Mouse (Mus musculus) adrenal gland, postnatal 4 days (tissue): ENCODE results near the gene Slc51a. TPM values are rescaled to one million over a fixed set of nuclear protein-coding genes. Genes with fewer than 3 reads are reported as not detected.

Experiments used
- DNase-seq, 2 experiments: peaks; one replicate each; pipeline ENCODE4 v3.0.0; 2021 to 2022; ENCODE audit warnings: low spot score in 2 of 2, mixed read lengths in 2 of 2
- total RNA-seq, 2 experiments: library from RNA; stranded (reverse); gene quantifications; 2 replicates each; pipeline ENCODE4 v1.2.3; 2021

The Slc51a gene
- total RNA-seq, 2 experiments from 2014 or later = 1.4 TPM; not detected in 1

- no peak for DNase-seq
Measured at GRCm38 (mm10) chr16:32434066-32434465, 53.6 kb downstream of the Slc51a start.

DNA sequence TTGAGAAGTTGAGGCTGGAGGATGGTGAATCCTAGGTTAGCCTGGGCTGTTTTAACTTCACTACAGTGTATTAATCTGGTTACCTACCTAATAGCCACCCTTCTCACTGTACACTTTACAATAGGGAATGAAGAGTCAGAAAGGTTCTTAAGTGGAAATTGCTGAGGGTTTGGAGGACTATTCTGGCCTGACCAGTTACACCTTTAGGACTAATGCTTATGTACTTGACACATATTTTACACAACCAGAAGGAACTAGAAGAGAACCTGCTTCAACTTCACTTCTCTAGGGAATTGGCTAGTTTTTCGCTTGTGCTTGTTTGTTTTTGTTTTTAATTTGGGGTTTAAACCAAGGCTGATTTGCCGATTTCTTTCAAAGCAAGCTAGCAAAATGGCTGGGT is 54.5 kb downstream of the Slc51a start:
- DNase-seq = no peak

DNA sequence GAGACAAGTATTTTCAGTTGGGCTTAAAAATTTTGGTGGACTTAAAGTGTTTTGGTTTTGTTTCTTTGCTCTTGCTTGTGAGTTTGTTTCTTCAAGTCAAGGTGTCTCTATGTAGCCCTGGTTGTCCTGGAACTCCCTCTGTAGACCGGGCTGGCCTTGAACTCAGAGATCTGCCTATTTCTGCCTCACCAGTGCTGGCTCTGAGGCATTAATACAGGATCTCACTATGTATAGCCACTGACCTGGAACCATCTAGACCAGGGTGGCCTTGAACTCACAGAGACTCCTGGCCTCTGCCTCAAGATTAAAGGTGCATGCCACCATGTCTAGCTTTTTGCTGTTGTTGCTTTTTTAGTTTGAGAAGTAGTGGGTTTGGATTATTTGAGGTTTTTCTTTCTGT is 55.8 kb downstream of the Slc51a start:
- no peak for DNase-seq

DNA sequence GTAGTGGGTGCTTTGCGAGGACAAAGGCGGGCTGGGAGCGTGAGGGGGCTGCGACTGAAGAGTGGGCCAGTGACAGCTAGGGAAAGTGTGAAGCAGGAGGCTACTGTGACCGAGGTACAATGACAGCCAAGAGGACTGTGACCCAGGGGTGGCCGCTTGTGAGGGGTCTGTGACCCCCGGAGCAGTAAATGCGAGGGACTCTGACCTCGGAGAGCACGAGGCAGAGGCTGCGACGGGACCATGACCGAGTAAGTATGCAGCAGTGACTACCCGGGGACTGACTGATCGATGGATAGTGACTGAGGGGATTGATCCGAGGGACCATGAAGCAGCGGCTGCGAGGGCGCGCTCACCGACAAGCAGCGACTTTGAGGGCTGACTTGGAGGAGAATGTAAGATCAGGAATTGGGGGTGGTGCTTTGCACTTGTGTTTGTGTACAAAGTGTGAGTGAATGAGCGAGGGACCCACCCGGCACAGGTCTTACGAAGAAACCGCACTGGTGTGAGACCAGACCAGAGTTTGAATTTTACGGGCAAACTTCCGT is 56.6 kb downstream of the Slc51a start:
- DNase-seq = no peak

GRCm38 (mm10) chr16:32430474-32431046 is 57.1 kb downstream of the Slc51a start, which contains the start of gene Pcyt1a:
Gene Pcyt1a, plus strand, starts transcription at chr16:32430921.
- DNase-seq = peak; percentile 68 to 82

DNA sequence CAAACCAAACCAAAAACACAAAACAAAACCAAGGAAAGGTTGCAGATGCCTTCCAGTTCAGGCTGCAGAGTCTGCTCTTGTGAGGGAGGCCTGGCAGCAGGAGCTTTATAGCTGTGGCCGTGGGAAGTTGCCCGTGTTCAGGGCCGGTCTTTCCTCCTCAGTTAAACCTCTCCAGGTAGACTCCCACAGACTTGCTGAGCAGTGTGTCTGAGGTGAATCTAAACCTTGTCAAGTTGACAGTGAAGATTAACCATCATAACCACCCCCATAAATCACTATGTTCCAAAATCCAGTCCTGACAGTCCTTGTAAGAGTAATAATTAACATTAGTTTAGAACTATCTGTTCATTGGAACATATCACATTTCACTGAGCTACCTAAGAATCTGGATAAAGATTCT is 60.2 kb downstream of the Slc51a start:
- DNase-seq = no peak

Other genes starting within 250 kb of the Slc51a start
- 10 to 100 TPM; 26.9 to 27.3 TPM for gene Fbxo45, start 240.7 kb downstream of the Slc51a start, total RNA-seq
- gene Wdr53, start 240.7 kb downstream of the Slc51a start, total RNA-seq = 10 to 100 TPM; 16.5 to 17.9 TPM
- under 1 TPM; 0.20 to 0.23 TPM for gene Smco1, start 216.4 kb downstream of the Slc51a start, total RNA-seq
- 10 to 100 TPM; 29.5 to 32.8 TPM for gene Rnf168, start 210.4 kb downstream of the Slc51a start, total RNA-seq
- gene Ubxn7, start 155.6 kb downstream of the Slc51a start, total RNA-seq = 10 to 100 TPM; 79.1 to 88.6 TPM
- gene Tm4sf19, start 87.4 kb downstream of the Slc51a start, total RNA-seq = not detected
- 1 to 10 TPM; 8.9 to 9.2 TPM for gene Tctex1d2, start 68.2 kb downstream of the Slc51a start, total RNA-seq
- gene Pcyt1a, start 57.0 kb downstream of the Slc51a start, total RNA-seq = 10 to 100 TPM; 66.0 to 70.6 TPM
- not detected for gene Zdhhc19, start 8.4 kb upstream of the Slc51a start, total RNA-seq
- gene Tfrc, start 121.0 kb upstream of the Slc51a start, total RNA-seq = 10 to 100 TPM; 57.2 to 75.8 TPM
- 10 to 100 TPM; 75.6 to 77.6 TPM for gene Tnk2, start 156.0 kb upstream of the Slc51a start, total RNA-seq
- gene Muc4, start 248.0 kb upstream of the Slc51a start, total RNA-seq = under 1 TPM; 0.34 to 0.42 TPM